Mouse (Mus musculus) stomach, postnatal 0 days (tissue): ENCODE measurements around the gene Hoga1. TPM values are rescaled to one million over a fixed set of nuclear protein-coding genes. Genes with fewer than 3 reads are reported as not detected.
"Not testable (repeated sequence)": the region's sequence is repeated elsewhere in the genome, so short reads cannot be mapped to it uniquely, and the experiment has no call there.

Source experiments
- ATAC-seq: fragments of 200-750 bp; cut with Nextera tagmentation; 2 replicates; pipeline ENCODE4 v1.8.0; 2017; ENCODE audit not compliant: low FRiP score, low TSS enrichment
- DNase-seq: peaks from one replicate; pipeline ENCODE4 v3.0.0-alpha.2; 2016; ENCODE audit warnings: low spot score
- H3K27ac ChIP-seq: fragments of 300-500 bp; sonication (generic); replicated peaks from 2 replicates; pipeline ENCODE4 v1.5.1; 2014; ENCODE audit warnings: mild to moderate bottlenecking, control low read depth
- H3K27me3 ChIP-seq: fragments of 300-500 bp; sonication (generic); 2 replicates; pipeline ENCODE4 v1.6.1; 2014; ENCODE audit warnings: low read length; ENCODE audit not compliant: control insufficient read depth, insufficient read depth
- H3K36me3 ChIP-seq: fragments of 300-500 bp; sonication (generic); 2 replicates; pipeline ENCODE4 v1.6.1; 2014; ENCODE audit warnings: low read length, mixed read lengths; ENCODE audit not compliant: control insufficient read depth, insufficient read depth
- H3K4me1 ChIP-seq: fragments of 300-500 bp; sonication (generic); replicated peaks from 2 replicates; pipeline ENCODE4 v1.6.1; 2014; ENCODE audit warnings: antibody characterized with exemption; ENCODE audit not compliant: control insufficient read depth, insufficient read depth
- H3K4me2 ChIP-seq: fragments of 300-500 bp; sonication (generic); replicated peaks from 2 replicates; pipeline ENCODE4 v1.6.1; 2014; ENCODE audit warnings: low read depth, mild to moderate bottlenecking, control low read depth, moderate library complexity
- H3K4me3 ChIP-seq: fragments of 300-500 bp; sonication (generic); 2 replicates; pipeline ENCODE4 v1.5.1; 2014; ENCODE audit warnings: low read depth, low read length, control low read depth
- H3K9ac ChIP-seq: fragments of 300-500 bp; sonication (generic); 2 replicates; pipeline ENCODE4 v1.6.1; 2014; ENCODE audit warnings: mild to moderate bottlenecking, low read length, control low read depth, mixed read lengths
- H3K9me3 ChIP-seq: fragments of 300-500 bp; sonication (generic); 2 replicates; pipeline ENCODE4 v1.6.1; 2016; ENCODE audit warnings: low read length; ENCODE audit not compliant: control insufficient read depth
- CTCF ChIP-seq: IDR thresholded peaks from 2 replicates; pipeline ENCODE4 v1.5.1; 2016; ENCODE audit warnings: antibody characterized with exemption, low read depth, mild to moderate bottlenecking, moderate library complexity
- EP300 ChIP-seq: optimal IDR thresholded peaks from 2 replicates; pipeline ENCODE3; 2016; ENCODE audit warnings: antibody characterized with exemption
- WGBS: fragments of 180-500 bp; shearing (Covaris S2); extraction: QIAGEN DNeasy Blood & Tissue Kit; methylation state at CpG from one replicate; pipeline ENCODE4 v1.1.7; 2014; 5-methylcytosine and 5-hydroxymethylcytosine counted together
- polyA plus RNA-seq: library from polyadenylated mRNA; unstranded; fragments of >200 nt; fragmentation: Nextera tagmentation; extraction: Ambion mirVana; gene quantifications from 2 replicates; pipeline ENCODE4 v1.2.1, GENCODE M21; 2015

Gene Hoga1
- polyA plus RNA-seq, 1 experiment from 2014 or later = 1.6 TPM

DNA sequence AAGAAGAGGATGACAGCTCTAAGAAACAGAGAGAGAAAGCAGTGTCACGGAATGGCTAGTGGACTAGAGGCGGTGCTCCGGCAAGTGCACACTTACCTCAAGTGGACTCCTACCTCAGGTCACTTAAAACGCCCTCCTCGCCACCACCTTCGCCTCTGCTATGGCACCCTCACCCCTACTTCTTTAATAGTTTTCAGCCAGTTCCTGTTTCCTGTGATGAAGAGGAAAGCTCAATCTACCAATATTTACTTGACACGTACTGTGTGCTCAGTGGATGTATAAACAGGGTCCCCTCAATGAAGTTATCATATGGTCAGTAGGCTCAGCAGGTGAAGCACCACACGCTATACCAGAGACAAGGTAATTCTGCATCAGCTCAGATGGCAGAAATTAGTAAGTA lies 33.2 kb downstream of the Hoga1 start:
- Histone ChIP-seq H3K4me3 (no peak overlapping the region), H3K27ac (no peak overlapping the region), H3K27me3 (no peaks in the 10 kb centered on the region), H3K36me3 (no peaks in the 10 kb centered on the region), H3K4me1 (no peaks in the 10 kb centered on the region), H3K9me3 (no peaks in the 10 kb centered on the region), H3K4me2 (no peak overlapping the region), H3K9ac (no peak overlapping the region)
- WGBS = 91% methylated on average over 8 of the region's 8 CpGs
- ATAC-seq (no peak), DNase-seq (no peak)
- TF ChIP-seq EP300 (no peak), CTCF (no peak)

- no peak for ATAC-seq
- no peak overlapping the region for H3K27ac ChIP-seq
- no peak overlapping the region for H3K9ac ChIP-seq
- H3K4me3 ChIP-seq = no peak overlapping the region
- no peaks in the 10 kb centered on the region for H3K9me3 ChIP-seq
- TF ChIP-seq EP300 (no peak), CTCF (no peak)
- H3K27me3 ChIP-seq = no peaks in the 10 kb centered on the region
- 94% methylated on average over 12 of the region's 12 CpGs for WGBS
- DNase-seq = no peak
- H3K4me1 ChIP-seq = no peaks in the 10 kb centered on the region
- no peak overlapping the region for H3K4me2 ChIP-seq
- no peaks in the 10 kb centered on the region for H3K36me3 ChIP-seq
These were observed 33.6 kb downstream of the Hoga1 start for GRCm38 (mm10) chr19:42079006-42079405.

GRCm38 (mm10) chr19:42079950-42080349 lies 34.5 kb downstream of the Hoga1 start:
- no peak overlapping the region for H3K27ac ChIP-seq
- no peaks in the 10 kb centered on the region for H3K9me3 ChIP-seq
- H3K9ac ChIP-seq = no peak overlapping the region
- H3K27me3 ChIP-seq = no peaks in the 10 kb centered on the region
- H3K36me3 ChIP-seq = no peaks in the 10 kb centered on the region
- no peaks in the 10 kb centered on the region for H3K4me1 ChIP-seq
- no peak overlapping the region for H3K4me3 ChIP-seq
- 82% methylated on average over 5 of the region's 5 CpGs for WGBS
- TF ChIP-seq CTCF (no peak), EP300 (no peak)
- no peak overlapping the region for H3K4me2 ChIP-seq
- no peak; the same call in 1 of the 2 replicates for ATAC-seq
- no peak for DNase-seq

DNA sequence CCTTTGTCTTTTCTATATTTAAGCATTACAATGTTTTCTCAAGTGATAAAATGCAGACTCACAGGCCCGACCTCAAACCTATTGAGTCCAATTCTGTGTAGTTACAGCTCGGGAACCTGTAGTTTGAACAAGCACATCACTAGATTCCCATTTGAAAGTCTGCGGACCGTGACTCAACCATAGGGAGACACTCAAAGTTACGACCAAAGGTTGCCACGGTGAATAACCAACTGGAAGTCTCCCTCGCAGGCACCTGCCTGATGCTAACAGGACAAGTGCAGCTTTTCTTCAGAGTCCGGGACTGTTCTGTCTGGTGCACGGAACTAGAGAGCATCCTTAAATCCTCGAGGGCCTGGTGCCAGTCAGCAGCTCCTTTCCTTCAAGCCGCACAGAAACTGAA lies 35.1 kb downstream of the Hoga1 start:
- H3K4me1 ChIP-seq = no peaks in the 10 kb centered on the region
- WGBS = 84% methylated on average over 11 of the region's 11 CpGs
- no peak overlapping the region for H3K9ac ChIP-seq
- no peaks in the 10 kb centered on the region for H3K9me3 ChIP-seq
- no peak overlapping the region for H3K4me2 ChIP-seq
- TF ChIP-seq EP300 = no peak
- no peak for TF ChIP-seq CTCF
- H3K4me3 ChIP-seq = no peak overlapping the region
- DNase-seq = no peak
- H3K27me3 ChIP-seq = no peaks in the 10 kb centered on the region
- no peak overlapping the region for H3K27ac ChIP-seq
- no peak for ATAC-seq
- no peaks in the 10 kb centered on the region for H3K36me3 ChIP-seq

- not testable (repeated sequence) for H3K4me2 ChIP-seq, H3K4me3 ChIP-seq, H3K27me3 ChIP-seq, H3K27ac ChIP-seq, DNase-seq, H3K36me3 ChIP-seq, H3K4me1 ChIP-seq, ATAC-seq, H3K9me3 ChIP-seq, H3K9ac ChIP-seq
- 91% methylated on average over 5 of the region's 5 CpGs for WGBS
These were observed 36.2 kb downstream of the Hoga1 start for GRCm38 (mm10) chr19:42081613-42082012.

GRCm38 (mm10) chr19:42085690-42086089 lies 40.3 kb downstream of the Hoga1 start:
- TF ChIP-seq CTCF (no peak), EP300 (no peak)
- Histone ChIP-seq H3K9ac (peak overlapping the region; percentile 59), H3K4me2 (peak overlapping the region; percentile 82), H3K9me3 (no peaks in the 10 kb centered on the region), H3K36me3 (no peaks in the 10 kb centered on the region), H3K27me3 (no peaks in the 10 kb centered on the region), H3K27ac (no peak overlapping the region), H3K4me3 (peak overlapping the region; percentile 49), H3K4me1 (peaks cover 3% of the 10 kb centered on the region; the same call in 1 of the 2 replicates)
- no peak for ATAC-seq
- no peak for DNase-seq
- 8% methylated on average over 10 of the region's 10 CpGs for WGBS
